Mouse (Mus musculus) ES-Bruce4 (cell line): ENCODE measurements at regions not wholly inside any gene's neighbourhood (a gene's known extent, or its start where the extent isn't known, plus 50 kb on each side); places are given as distances from the start of the nearest gene placed in this dataset.

Experiments
- H3K27ac ChIP-seq: 2 replicates; pipeline ENCODE4 v1.5.1; 2012; ENCODE audit warnings: low read length, inconsistent platforms; ENCODE audit not compliant: insufficient read depth
- H3K27me3 ChIP-seq: 2 replicates; pipeline ENCODE4 v1.6.1; 2012; ENCODE audit warnings: mild to moderate bottlenecking, low read length, inconsistent platforms; ENCODE audit not compliant: control insufficient read depth, poor library complexity, insufficient read depth, severe bottlenecking
- H3K36me3 ChIP-seq: 2 replicates; pipeline ENCODE4 v1.6.1; 2012; ENCODE audit warnings: inconsistent platforms, mild to moderate bottlenecking, low read length, moderate library complexity; ENCODE audit not compliant: control insufficient read depth, poor library complexity, insufficient read depth, severe bottlenecking
- H3K4me1 ChIP-seq: one replicate; pipeline ENCODE4 v1.8.1; 2011; ENCODE audit warnings: low read length; ENCODE audit not compliant: control insufficient read depth, insufficient read depth
- H3K4me3 ChIP-seq: 2 replicates; pipeline ENCODE4 v1.5.1; 2011; ENCODE audit warnings: low read depth, mild to moderate bottlenecking, low read length
- H3K9ac ChIP-seq: 2 replicates; pipeline ENCODE4 v1.6.1; 2012; ENCODE audit warnings: low read depth, mild to moderate bottlenecking, inconsistent platforms; ENCODE audit not compliant: poor library complexity, severe bottlenecking
- H3K9me3 ChIP-seq: replicated peaks from 2 replicates; pipeline ENCODE4 v1.6.1; 2012; ENCODE audit warnings: mild to moderate bottlenecking, low read length, inconsistent platforms; ENCODE audit not compliant: control insufficient read depth, poor library complexity, insufficient read depth, severe bottlenecking
- CTCF ChIP-seq: IDR thresholded peaks from one replicate; pipeline ENCODE4 v1.8.1; 2011; ENCODE audit warnings: low read depth, low read length
- EP300 ChIP-seq: IDR thresholded peaks from 2 replicates; pipeline ENCODE4 v1.6.1; 2011; ENCODE audit warnings: low read depth, low read length; ENCODE audit not compliant: insufficient read depth
- POLR2A ChIP-seq: IDR thresholded peaks from one replicate; pipeline ENCODE4 v1.8.1; 2011; ENCODE audit warnings: low read length; ENCODE audit not compliant: insufficient read depth

GRCm38 (mm10) chr5:101005216-101005615, 159.7 kb downstream of the Gpat3 start:
- H3K9me3 ChIP-seq, result no peaks in the 10 kb centered on the region
- H3K36me3 ChIP-seq, result no peaks in the 10 kb centered on the region
- no peaks in the 10 kb centered on the region for H3K4me1 ChIP-seq
- no peak overlapping the region for H3K9ac ChIP-seq
- H3K27me3 ChIP-seq, result no peaks in the 10 kb centered on the region
- H3K4me3 ChIP-seq, result no peak overlapping the region
- no peak overlapping the region for H3K27ac ChIP-seq
- TF ChIP-seq CTCF (peak; percentile 74), POLR2A (no peak)

- no peaks in the 10 kb centered on the region for H3K27me3 ChIP-seq
- H3K4me3 ChIP-seq, result no peak overlapping the region
- H3K27ac ChIP-seq, result no peak overlapping the region
- H3K36me3 ChIP-seq, result no peaks in the 10 kb centered on the region
- TF ChIP-seq POLR2A (no peak), EP300 (no peak), CTCF (no peak)
- no peak overlapping the region for H3K9ac ChIP-seq
- H3K4me1 ChIP-seq, result no peaks in the 10 kb centered on the region
- no peaks in the 10 kb centered on the region for H3K9me3 ChIP-seq
Measured at GRCm38 (mm10) chr5:101000436-101000835, 154.9 kb downstream of the Gpat3 start.

GRCm38 (mm10) chr5:100992365-100992764, 146.9 kb downstream of the Gpat3 start:
- Histone ChIP-seq H3K27me3 (no peaks in the 10 kb centered on the region), H3K9me3 (no peaks in the 10 kb centered on the region), H3K4me3 (no peak overlapping the region), H3K36me3 (no peaks in the 10 kb centered on the region), H3K4me1 (no peaks in the 10 kb centered on the region), H3K27ac (no peak overlapping the region), H3K9ac (no peak overlapping the region)
- no peak for TF ChIP-seq CTCF
- TF ChIP-seq EP300, result no peak
- TF ChIP-seq POLR2A, result no peak

- TF ChIP-seq CTCF, result peak; percentile 80
- no peak for TF ChIP-seq EP300
- H3K27ac ChIP-seq, result no peak overlapping the region
- no peak overlapping the region for H3K9ac ChIP-seq
- no peaks in the 10 kb centered on the region for H3K27me3 ChIP-seq
- no peaks in the 10 kb centered on the region for H3K36me3 ChIP-seq
- no peaks in the 10 kb centered on the region for H3K9me3 ChIP-seq
- H3K4me3 ChIP-seq, result no peak overlapping the region
- H3K4me1 ChIP-seq, result no peaks in the 10 kb centered on the region
Measured at GRCm38 (mm10) chr5:100991626-100992025, 146.1 kb downstream of the Gpat3 start.

- TF ChIP-seq CTCF (no peak), EP300 (no peak), POLR2A (no peak)
- no peaks in the 10 kb centered on the region for H3K27me3 ChIP-seq
- no peak overlapping the region for H3K27ac ChIP-seq
- H3K9me3 ChIP-seq, result no peaks in the 10 kb centered on the region
- no peaks in the 10 kb centered on the region for H3K36me3 ChIP-seq
- H3K4me1 ChIP-seq, result no peaks in the 10 kb centered on the region
- H3K9ac ChIP-seq, result no peak overlapping the region
- no peak overlapping the region for H3K4me3 ChIP-seq
Measured at GRCm38 (mm10) chr5:100982573-100982936, 137.0 kb downstream of the Gpat3 start.

GRCm38 (mm10) chr5:100981849-100982572, 136.5 kb downstream of the Gpat3 start:
- Histone ChIP-seq H3K4me1 (no peaks in the 10 kb centered on the region), H3K27ac (no peak overlapping the region), H3K4me3 (no peak overlapping the region), H3K27me3 (no peaks in the 10 kb centered on the region), H3K9ac (no peak overlapping the region), H3K9me3 (no peaks in the 10 kb centered on the region), H3K36me3 (no peaks in the 10 kb centered on the region)
- no peak for TF ChIP-seq CTCF
- TF ChIP-seq POLR2A, result no peak
- no peak for TF ChIP-seq EP300
